Mouse (Mus musculus): Measurements from ENCODE around the gene Nsf. TPM values are rescaled to one million over a fixed set of nuclear protein-coding genes. Genes with fewer than 3 reads are reported as not detected.

The Nsf gene
- total RNA-seq, 2 experiments from 2014 or later = 889 to 958 TPM

DNA sequence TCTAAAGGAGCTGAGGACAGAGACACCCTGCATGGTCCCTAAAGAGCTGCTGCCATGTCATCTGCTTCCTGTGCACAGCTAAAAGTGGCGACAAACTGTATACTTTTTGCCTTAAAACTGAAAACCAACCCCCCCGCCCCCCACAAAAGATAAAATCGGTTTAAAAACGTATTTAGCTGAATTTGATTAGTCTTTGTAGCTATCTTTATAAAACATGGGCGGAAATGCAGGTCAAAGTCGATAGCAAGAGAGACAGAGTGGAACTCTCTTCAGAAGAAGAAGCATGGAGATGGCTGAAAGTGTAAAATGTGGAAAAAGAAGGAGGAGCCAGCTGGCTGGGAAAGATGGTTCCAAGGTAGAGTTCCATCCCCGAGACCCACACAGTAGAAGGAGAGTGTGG lies 4.9 kb downstream of the Nsf start:
- DNase-seq (ENCODE audit: low spot score in 2 of 2) = no peak
- intact Hi-C loops (cut with DNase I) = no loop called here

DNA sequence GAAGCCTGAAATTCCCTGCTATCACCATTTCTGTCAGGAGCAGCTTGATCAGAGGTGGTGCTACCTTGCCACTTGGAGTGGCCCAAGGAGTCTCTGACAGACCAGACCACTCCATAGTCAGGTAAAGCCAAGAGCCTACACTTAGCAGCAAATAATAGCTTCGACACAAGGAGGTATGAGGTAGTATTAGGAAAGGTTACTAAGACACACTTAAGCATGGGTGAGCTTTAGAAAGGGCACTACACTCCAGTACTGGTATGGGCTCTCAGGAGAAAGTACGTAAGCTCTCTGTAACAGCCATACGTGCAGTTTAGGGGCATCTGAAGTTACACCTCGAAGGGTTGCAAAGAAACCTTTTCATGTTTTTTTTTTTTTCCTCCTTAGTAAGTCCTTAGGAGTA lies 11.1 kb downstream of the Nsf start:
- intact Hi-C loops (cut with DNase I) = no loop called here
- DNase-seq (ENCODE audit: low spot score in 2 of 2) = no peak

DNA sequence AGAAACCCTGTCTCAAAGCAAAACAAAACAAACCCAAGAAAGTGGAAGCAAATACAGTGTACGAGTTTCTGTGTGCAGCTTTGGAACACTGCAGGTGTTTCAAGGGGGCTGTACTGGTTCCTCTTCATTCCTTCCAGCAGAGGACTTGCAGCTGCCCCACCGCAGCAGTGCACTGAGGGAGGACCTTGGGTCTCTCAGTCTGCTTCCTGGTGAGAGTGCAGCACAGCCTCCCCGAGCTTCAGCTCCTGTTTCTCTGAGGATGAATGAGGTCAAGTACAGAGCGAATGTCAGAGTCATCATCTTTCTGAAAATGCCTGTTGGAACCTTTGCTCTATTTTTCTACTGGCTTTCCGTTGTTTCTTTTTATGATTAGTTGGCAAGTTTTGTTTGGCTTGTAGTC lies 12.5 kb downstream of the Nsf start:
- DNase-seq (ENCODE audit: low spot score in 2 of 2) = no peak
- intact Hi-C loops (cut with DNase I) = no loop called here

DNA sequence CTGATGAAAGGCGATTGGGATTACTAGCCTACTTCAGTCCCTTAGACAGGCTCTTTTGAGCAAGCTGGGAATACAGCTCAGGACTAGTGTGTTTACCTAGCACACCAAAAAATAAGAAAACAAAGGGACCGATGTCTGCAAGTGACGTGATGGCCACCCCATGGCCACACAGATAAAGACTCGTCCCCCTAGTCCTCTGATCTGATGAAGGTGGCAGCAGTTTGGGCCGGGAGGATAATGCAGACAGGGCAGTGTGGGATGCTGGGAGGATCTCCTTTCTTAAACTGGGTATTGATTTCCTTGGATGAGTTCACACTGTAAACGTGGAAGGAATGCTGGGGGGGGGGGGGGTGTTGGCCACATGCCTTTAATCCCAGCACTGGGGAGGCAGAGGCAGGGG lies 13.0 kb downstream of the Nsf start:
- intact Hi-C loops (cut with DNase I) = no loop called here
- DNase-seq (ENCODE audit: low spot score in 2 of 2) = no peak

DNA sequence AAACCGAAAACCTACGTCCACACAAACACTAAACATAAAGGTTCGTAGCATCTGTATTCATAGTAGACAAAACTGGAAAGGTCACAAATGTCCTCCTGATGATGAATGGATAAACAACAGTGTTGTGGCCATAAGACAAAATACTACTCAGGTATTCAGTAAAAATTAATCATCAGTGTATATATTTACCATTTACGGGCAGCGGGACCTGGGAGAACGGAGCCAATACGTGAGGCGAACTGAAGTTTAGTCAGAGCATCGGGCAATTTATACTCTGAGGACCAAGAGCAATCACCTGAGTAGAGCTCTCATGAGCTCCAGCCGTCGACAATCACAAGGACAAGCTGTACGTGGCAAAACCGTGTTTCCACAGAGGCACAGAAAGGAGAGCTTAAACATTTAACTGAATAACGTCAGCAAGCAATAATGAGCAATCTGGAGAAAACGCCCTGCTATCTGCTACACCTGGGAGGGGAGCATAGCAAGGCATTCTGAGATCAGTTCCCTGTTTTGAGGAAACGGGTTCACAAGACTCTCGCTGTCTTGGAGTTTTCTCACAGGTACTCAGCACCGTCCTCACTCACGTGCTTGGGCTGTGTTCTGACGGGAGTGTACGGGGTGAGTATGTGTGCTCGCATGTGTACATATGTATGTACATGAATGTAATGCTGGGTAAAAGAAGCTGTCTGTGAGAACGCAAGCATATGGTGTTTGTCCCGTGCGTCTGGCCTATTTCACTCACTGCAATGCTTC lies 15.7 kb downstream of the Nsf start:
- DNase-seq (ENCODE audit: low spot score in 2 of 2) = no peak
- intact Hi-C loops (cut with DNase I) = no loop called here

DNA sequence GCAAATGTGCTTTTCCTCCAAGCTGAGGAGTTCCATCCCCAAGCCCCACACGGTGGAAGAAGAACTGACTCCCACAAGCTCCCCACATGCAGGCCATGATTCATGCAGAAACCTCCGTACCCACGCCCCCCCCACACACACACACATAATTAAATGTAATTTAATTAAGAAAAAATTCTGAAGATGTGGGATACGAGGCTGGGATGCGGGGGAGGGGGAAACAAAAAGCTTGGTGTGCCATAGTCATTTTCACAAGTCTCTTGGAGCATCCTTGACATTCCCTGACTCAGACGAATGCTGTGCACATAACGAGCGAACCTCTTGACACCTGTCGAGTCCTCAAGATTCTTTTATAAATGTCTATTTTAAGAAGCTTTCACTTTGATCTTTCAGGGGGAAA lies 16.4 kb downstream of the Nsf start:
- peak in 1 of 2 experiments; percentile 42 for DNase-seq (ENCODE audit: low spot score in 2 of 2)
- intact Hi-C loops (cut with DNase I) = no loop called here

DNA sequence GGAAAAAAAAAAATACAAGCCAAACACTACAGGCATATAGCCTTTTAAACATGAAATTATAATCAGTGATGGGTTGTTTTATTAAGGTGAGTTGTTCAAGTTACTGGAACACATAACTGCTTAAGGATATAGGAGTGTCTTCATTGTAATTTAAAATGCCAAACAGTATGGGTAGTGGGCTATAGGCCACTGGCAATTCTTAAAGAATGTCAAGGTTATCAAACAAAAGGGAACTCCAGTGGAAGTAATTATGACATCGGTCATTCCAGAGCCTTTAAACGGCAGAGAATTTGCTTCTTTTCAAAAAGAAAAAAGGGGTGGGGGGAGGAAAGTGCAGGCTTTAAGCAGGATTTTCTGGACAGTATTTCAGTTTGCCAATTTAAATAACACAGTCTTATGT lies 18.1 kb downstream of the Nsf start:
- DNase-seq (ENCODE audit: low spot score in 2 of 2) = no peak
- intact Hi-C loops (cut with DNase I) = no loop called here

DNA sequence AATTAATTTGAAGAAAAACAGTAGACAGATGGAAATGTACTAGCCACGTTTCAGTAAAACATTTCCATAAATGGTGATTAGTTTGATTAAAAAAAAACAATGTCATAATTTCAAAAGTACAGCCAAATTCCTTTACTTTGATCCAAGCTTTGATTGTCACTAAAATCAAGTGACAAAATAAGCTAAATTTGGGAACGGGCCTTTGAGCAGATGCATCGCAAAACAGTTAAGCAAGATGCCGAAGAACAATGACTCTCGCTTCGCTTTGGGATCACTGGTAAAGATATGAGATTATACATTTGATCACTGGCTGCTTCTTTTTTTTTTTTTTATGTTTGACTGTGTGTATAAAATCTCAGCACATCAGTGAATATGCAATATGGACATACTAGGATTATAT lies 20.0 kb downstream of the Nsf start:
- no peak for DNase-seq (ENCODE audit: low spot score in 2 of 2)
- intact Hi-C loops (cut with DNase I) = no loop called here

DNA sequence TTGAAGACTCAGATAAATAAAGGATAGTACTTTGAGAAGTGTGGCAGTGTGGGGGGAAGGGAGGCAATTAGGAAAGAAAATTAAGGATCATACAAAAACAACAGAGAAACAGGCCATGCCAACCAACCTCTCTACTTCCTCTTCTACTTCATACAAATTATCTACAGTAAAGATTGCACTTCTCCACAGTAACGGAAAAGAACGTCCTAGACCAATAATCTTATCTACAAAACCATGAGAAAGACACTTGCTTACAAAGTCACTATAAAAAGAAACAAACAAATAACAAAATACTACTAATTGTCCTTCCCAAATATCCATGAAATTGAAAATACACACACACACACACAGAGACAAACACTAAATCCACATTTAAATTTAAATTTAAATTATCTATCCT lies 29.9 kb downstream of the Nsf start:
- intact Hi-C loops (cut with DNase I) = no loop called here
- no peak for DNase-seq (ENCODE audit: low spot score in 2 of 2)

DNA sequence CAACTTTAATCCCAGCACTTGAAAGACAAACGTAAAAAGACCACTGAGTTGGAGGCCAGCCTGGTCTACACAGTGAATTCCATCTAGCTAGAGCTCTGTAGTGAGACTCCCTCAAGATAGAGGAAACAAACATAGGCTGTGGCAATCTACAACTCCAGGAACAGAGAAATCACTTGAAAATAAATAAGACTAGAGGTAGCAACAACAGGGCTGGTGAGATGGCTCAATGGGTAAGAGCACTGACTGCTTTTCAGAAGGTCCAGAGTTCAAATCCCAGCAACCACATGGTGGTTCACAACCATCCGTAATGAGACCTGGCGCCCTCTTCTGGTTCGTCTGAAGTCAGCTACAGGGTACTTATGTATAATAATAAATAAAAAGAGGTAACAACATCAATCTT lies 30.6 kb downstream of the Nsf start:
- no peak for DNase-seq (ENCODE audit: low spot score in 2 of 2)

DNA sequence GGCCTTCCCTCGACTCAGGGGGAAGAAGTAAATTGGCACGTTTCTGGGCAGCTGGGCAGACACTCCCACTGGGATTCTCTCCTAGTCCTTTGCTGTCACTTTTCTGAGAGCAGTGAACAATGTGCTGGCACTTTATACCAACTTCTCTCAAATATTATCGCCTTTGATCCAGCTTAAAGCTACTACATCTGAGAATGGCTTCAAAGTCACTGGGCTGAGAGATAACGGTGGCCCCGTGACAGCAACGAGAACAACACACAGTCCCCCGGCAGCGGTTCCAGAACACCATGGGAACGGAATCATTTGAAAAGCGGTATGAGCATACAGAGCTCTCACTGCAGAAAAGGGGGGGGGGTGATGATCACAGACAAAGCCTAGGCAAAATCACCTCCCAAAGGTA lies 31.0 kb downstream of the Nsf start:
- DNase-seq (ENCODE audit: low spot score in 2 of 2) = no peak
- intact Hi-C loops (cut with DNase I) = no loop called here

More for the DNA sequence above, 30.6 kb downstream of the Nsf start:
- intact Hi-C loops (cut with DNase I) = no loop called here

DNA sequence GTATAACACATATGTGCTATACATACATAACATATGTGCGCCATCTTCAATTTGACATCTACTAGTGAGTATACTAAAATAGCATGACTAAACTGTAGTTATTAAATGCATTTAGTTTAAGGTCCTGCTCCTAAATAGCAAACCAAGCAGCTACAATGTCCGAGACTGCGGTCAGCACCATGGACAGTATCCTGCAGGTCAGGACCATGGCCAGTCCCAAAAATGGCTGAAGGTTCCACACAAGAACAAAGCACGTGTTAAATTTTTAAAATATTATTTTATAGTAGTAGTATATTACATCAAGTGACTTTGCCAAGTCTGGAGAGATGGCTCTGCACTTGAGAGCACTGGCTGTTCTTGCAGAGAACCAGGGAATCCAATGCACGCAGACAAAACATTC lies 33.2 kb downstream of the Nsf start:
- intact Hi-C loops (cut with DNase I) = no loop called here
- DNase-seq (ENCODE audit: low spot score in 2 of 2) = no peak

DNA sequence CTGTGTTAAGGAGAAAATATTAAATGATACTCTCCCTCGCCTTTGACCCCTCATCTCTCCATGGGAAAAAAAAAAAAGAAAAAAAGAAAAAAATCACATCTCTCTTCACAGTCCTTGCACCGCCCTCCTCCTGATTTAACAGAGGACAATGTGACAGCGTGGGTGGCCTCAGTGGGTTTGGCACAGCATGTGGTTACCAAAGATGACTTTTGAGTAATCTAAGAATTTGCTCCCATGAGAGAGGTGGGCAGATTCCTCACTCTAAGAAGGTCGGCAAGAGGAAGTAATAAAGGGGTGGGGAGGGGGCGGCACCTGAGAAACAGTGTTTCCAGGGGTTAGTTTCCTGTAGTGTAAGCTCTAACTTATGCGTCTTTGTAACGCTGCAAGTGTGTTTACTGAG lies 37.0 kb downstream of the Nsf start:
- peak in 1 of 2 experiments; percentile 50 for DNase-seq (ENCODE audit: low spot score in 2 of 2)
- intact Hi-C loops (cut with DNase I) = no loop called here

DNA sequence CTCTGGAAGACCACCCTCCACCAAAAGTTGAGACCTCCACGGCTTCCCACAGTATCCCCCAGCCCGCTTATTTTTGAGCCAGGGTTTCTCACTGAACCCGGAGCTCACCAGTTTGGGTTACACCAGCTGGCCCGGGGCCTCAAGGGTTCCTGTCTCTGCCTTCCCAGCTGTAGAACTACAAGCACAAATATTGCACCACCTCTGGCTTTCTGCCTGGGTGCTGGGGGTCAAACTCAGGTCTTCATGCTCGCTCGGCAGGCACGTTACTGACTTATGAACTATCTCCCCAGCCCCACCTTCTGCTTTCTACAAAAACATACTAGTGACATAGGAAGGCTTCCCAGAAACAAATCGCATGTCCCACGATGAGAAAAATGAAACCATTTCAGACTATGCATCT lies 38.2 kb downstream of the Nsf start:
- intact Hi-C loops (cut with DNase I) = no loop called here
- DNase-seq (ENCODE audit: low spot score in 2 of 2) = no peak

DNA sequence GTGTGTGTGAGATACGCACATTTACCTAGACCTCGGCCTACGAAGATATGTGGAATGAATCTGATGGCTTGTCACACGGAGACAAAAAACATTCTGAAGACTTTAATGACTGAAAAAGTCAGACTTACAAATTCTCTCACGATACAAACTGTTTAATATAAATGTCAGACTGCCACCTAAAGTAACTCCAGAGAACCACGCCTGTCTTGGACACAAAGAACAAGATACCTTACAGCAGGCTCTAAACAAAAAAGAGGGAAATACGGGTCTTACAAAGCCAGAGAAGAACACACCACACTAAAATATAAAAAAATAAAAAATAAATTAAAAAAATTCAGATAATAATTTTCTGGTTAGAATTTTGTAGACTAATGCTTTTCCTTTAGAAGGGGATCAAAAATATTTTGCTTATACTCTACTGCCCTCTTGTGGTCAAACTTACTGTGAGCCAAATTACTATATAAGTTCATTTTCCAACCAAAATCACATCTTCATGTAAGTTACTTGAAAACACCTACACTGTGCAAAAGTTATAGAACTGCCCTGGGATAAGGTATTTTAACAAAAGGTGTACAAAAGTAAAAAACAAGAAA lies 42.8 kb downstream of the Nsf start:
- intact Hi-C loops (cut with DNase I) = loop anchor here (1.0 to 5.0 kb wide), 2 partner anchors 148 to 269 kb away; no protein-coding TSS in a partner anchor
- peak in 1 of 2 experiments; percentile 60 for DNase-seq (ENCODE audit: low spot score in 2 of 2)

DNA sequence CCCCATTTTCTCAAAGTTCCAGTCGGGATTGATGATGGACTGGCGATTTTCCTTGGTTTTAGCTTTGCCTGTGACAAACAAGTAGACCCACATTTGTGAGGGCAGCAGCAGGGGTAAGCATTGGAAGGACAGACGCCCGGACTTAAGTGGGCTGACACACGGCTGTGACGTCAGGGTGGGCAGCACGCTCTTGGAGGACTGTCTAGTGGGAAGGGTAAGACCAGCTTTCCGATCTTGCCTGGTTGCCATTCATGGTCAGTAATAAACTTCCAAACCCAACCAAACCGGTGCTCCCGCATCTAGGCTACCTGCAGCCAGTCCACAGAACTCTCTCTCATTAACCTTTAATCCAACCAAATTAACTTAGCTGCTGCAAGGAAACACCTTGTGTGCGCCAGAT lies 43.3 kb downstream of the Nsf start:
- DNase-seq (ENCODE audit: low spot score in 2 of 2) = no peak
- intact Hi-C loops (cut with DNase I) = loop anchor here (5.0 kb wide), 1 partner anchor 268 kb away; no protein-coding TSS in a partner anchor

DNA sequence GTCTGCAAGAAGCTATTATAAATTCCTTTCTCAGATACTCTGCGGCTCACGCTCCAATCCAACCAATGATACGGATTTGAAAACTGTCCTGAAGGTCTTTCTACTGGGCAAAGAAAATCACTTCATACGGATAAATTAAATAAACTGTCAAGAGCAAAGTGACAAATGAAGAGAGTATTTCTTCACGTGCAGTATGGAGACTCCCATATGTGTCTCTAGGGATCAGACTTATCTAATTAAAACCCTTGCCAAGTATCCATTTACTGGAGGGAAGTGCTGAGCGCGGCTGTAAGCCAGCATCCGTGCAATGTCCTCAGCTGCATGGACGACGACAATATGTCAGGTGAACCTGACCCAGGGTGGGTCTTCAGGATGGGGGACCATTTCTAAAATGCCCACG lies 44.0 kb downstream of the Nsf start:
- DNase-seq (ENCODE audit: low spot score in 2 of 2) = no peak
- intact Hi-C loops (cut with DNase I) = loop anchor here (5.0 kb wide), 1 partner anchor 268 kb away; no protein-coding TSS in a partner anchor

DNA sequence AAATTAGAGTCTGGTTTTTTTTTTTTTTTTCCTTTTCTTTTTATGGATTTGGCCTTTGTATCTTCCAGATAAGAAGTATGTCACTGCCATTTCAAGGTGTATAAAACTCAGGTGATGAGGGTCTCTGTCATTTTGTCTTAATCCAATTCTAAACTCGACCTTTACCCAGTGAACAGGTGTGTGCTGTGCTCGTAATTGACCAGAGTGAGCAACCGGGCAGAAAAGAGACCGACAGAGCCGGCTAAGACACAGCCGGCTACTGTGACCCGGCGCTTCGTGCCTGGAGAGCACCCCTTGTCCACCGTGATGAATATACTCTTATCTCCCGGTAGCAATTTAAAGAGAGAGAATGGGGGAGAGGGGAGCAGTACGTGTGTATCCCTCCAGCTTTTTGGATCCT lies 44.5 kb downstream of the Nsf start:
- intact Hi-C loops (cut with DNase I) = no loop called here
- DNase-seq (ENCODE audit: low spot score in 2 of 2) = no peak

DNA sequence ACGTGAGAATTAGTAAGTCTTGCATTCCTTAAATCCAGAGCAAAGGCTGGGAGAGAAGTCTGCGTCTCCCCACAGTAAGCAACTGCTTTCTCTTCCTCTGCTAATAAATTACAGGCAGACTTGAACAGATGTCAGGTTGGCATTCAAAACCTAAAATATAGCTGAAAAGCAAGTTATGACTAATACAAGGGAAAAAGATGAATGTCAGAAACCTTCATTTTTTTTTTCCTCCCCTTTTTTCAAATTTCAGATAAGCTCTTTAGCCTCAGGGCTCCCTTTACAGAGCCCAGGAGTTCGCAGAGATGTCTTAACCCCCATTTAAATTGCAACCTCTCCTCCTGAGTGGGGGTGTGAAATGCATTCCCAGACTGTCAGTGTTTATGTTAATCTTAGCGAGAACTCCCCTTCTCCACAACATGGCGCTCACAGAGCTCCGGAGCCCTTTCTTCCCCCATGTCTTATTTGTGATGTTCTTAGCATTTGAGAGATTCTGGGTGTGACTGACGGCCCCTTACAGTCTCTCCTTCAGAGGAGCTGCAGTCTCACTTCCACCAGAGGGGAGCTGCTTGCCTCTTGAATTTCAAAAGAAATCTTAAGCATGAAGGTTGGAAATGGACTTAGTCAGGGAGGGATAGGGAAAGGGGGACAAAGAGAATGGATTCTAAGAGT lies 47.7 kb downstream of the Nsf start:
- intact Hi-C loops (cut with DNase I) = no loop called here
- DNase-seq (ENCODE audit: low spot score in 2 of 2) = no peak

DNA sequence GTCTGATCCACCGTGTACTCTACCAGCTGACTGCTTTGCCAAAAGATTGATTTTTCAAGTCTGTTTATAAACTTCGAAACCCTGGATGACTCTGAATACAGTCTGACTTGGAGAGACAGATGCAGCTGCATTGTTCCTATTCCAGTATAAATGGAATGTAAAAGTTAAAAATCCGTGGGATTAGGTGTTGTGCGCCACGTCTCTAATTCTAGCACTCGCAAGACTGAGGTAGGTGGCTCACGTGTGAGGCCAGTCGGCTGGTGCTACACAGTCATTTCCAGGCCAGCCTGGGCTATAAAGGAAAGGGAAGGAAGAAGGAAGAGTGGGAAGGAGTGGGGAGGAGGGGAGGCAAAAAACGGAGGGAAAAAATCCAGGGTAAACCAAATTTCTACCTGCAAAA lies 48.4 kb downstream of the Nsf start:
- intact Hi-C loops (cut with DNase I) = no loop called here
- DNase-seq (ENCODE audit: low spot score in 2 of 2) = peak in 1 of 2 experiments; percentile 69

DNA sequence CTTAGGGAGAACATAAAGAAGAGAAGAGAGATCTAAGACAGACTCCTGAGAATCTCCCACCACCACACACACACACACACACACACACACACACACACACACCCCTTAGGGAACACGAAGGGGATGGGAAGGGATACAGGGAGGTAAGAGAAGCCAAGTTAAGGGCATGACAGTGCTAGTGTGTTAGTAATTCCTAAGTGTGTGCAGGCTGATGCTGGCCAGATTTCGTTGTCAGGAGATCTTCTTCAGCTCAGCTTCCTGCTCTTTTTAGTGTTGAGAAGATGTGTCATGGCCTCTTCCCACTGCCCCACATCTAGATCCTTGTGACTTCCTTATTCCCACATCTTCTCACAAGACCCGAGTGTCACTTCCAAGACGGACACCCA lies 52.3 kb downstream of the Nsf start:
- no peak for DNase-seq (ENCODE audit: low spot score in 2 of 2)
- intact Hi-C loops (cut with DNase I) = no loop called here

Measured in left cerebral cortex, postnatal 25 days (tissue).